Mouse (Mus musculus) kidney, postnatal 14 days (tissue): ENCODE measurements around the gene Ppp2r3c.
"Not testable (repeated sequence)": the region's sequence is repeated elsewhere in the genome, so short reads cannot be mapped to it uniquely, and the experiment has no call there.

Experiments used
- DNase-seq: peaks from one replicate; pipeline ENCODE4 v3.0.0; 2022; ENCODE audit warnings: mixed read lengths

The Ppp2r3c gene

GRCm38 (mm10) chr12:55263385-55263784 lies 39.4 kb downstream of the Ppp2r3c start:
- DNase-seq = not testable (repeated sequence)

- not testable (repeated sequence) for DNase-seq
Measured at GRCm38 (mm10) chr12:55261950-55262349, 40.8 kb downstream of the Ppp2r3c start.

GRCm38 (mm10) chr12:55242243-55242642 lies 60.6 kb downstream of the Ppp2r3c start:
- not testable (repeated sequence) for DNase-seq

- not testable (repeated sequence) for DNase-seq
Measured at GRCm38 (mm10) chr12:55230520-55230861, 72.3 kb downstream of the Ppp2r3c start.

GRCm38 (mm10) chr12:55229626-55230519 lies 72.9 kb downstream of the Ppp2r3c start, which contains the start of gene Srp54c:
Gene Srp54c (plus strand): TSS chr12:55230168.
- DNase-seq = not testable (repeated sequence)
